In genomic region chr8:111676237-111676636, GRCm38 (mm10) we compare ENCODE assay signal across 12 mouse cellular contexts. TPM values are rescaled to one million over a fixed set of nuclear protein-coding genes. Genes with fewer than 3 reads are reported as not detected.
A peak's percentile ranks its signal among the peaks of the same experiment; 100 is the strongest.
DNase-seq lines count a peak whose midpoint lies in the region; ATAC-seq and TF ChIP-seq lines count a peak whose summit lies in the region.
"Had no signal": no experiment of that assay in that cellular context is flagged by ENCODE, and none has a peak within 500 bp of the region (broad histone marks: within the 10 kb centered on the region; RNA-seq: fewer than 3 reads in every experiment).

No protein-coding gene starts in this region.

- no peak for TF ChIP-seq POLR2A in liver, adult 2 months (IDR thresholded peaks at IDR 0.05; ENCODE audit: extremely low read depth, insufficient read depth, low read length)

- peak; percentile 20 for DNase-seq in adrenal gland, postnatal 14 days
- no peak for DNase-seq in adrenal gland, adult 2 months
- DNase-seq in liver, adult 2 months (ENCODE audit: extremely low read depth, low read depth, low spot score), result no peak
- peak; percentile 24 for DNase-seq in NIH3T3 (ENCODE audit: low read depth)
- peak; percentile 7 to 29 for DNase-seq in natural killer cell, adult 2 months (ENCODE audit: low spot score in 2 of 2)
- DNase-seq in left cerebral cortex, postnatal 25 days (ENCODE audit: low spot score in 2 of 2), result no peak
- DNase-seq in left cerebral cortex, adult 11 months (ENCODE audit: low spot score), result no peak
- DNase-seq: cerebellum, postnatal 36 days had no signal

- H3K4me3 ChIP-seq in liver, adult 2 months (ENCODE audit: insufficient read depth, low read depth, low read length), result no peak overlapping the region
- H3K4me3 ChIP-seq in liver, embryonic 12.5 days, result no peak overlapping the region

- ATAC-seq in liver, embryonic 12.5 days, result no peak

- no peaks in the 10 kb centered on the region for H3K27me3 ChIP-seq in liver, adult 2 months (ENCODE audit: control insufficient read depth, insufficient read depth, low read length)
- peaks cover 28% of the 10 kb centered on the region for H3K27me3 ChIP-seq in liver, embryonic 12.5 days (replicated peaks)

- 0 out of 2 replicates have a peak, but pooled peaks cover 6% of the 10 kb centered on the region for H3K9me3 ChIP-seq in liver, embryonic 12.5 days (replicated peaks)

- peak; percentile 70 for TF ChIP-seq CTCF in liver, adult 2 months (IDR thresholded peaks at IDR 0.05; ENCODE audit: low read depth, low read length)

- H3K79me2 ChIP-seq in liver, adult 2 months (ENCODE audit: control insufficient read depth, insufficient read depth, low read length), result no peaks in the 10 kb centered on the region

- intact Hi-C loops in left cerebral cortex, postnatal 25 days (cut with DNase I), result no loop called here

- H3K27ac ChIP-seq in liver, adult 2 months (replicated peaks; ENCODE audit: insufficient read depth, low read depth, low read length), result no peak overlapping the region
- no peak overlapping the region for H3K27ac ChIP-seq in liver, embryonic 12.5 days

- no peak overlapping the region for H3K9ac ChIP-seq in liver, adult 2 months (ENCODE audit: low read depth, low read length)
- H3K9ac ChIP-seq in liver, embryonic 12.5 days, result no peak overlapping the region

- H3K36me3 ChIP-seq in liver, adult 2 months (ENCODE audit: control insufficient read depth, insufficient read depth, low read length), result no peaks in the 10 kb centered on the region
- H3K36me3 ChIP-seq in liver, embryonic 12.5 days, result peaks cover 9% of the 10 kb centered on the region

- WGBS in liver, adult 2 months, result 87% methylated on average over 8 of the region's 8 CpGs
- 65% methylated on average over 8 of the region's 8 CpGs for WGBS in liver, embryonic 12.5 days (ENCODE audit: insufficient replicate concordance)

- no peak overlapping the region for H3K4me2 ChIP-seq in liver, embryonic 12.5 days

- H3K4me1 ChIP-seq in liver, adult 2 months (ENCODE audit: control insufficient read depth, insufficient read depth, low read length), result peaks cover 4% of the 10 kb centered on the region; the same call in 1 of the 2 replicates
- H3K4me1 ChIP-seq in liver, embryonic 12.5 days, result no peaks in the 10 kb centered on the region

RNA-seq across cellular contexts. Expression of gene Ctrb1, which starts 14.6 kb away (rescaled TPM):
- total RNA-seq in adrenal gland, postnatal 14 days (2021), result 0.41 TPM in 1 of 2 replicates, not detected in the other
- under 1 TPM in 1 of 2 experiments, not detected in 1; 0.90 TPM for total RNA-seq in adrenal gland, adult 2 months (2021)
- 0.51 and 0.67 TPM in 2 replicates for polyA plus RNA-seq in adrenal gland, adult 2 months (2012; rRNA removed)
- total RNA-seq in liver, adult 2 months (2014; rRNA removed), result 50.9 and 134 TPM in 2 replicates
- polyA plus RNA-seq in liver, adult 2 months (2012; rRNA removed), result 1.9 and 5.3 TPM in 2 replicates
- not detected in 2 replicates for polyA plus RNA-seq in liver, embryonic 12.5 days (2016; fragmentation: Nextera tagmentation; extraction: Ambion mirVana)
- not detected for total RNA-seq in left cerebral cortex, postnatal 25 days (2021)
- total RNA-seq: layer of hippocampus, postnatal 10 days; megakaryocyte progenitor cell, adult 5-6 weeks had no signal
- polyA plus RNA-seq: heart, embryonic 14.5 days had no signal

RNA-seq across cellular contexts. Expression of gene Zfp1, which starts 33.0 kb away (rescaled TPM):
- total RNA-seq in adrenal gland, postnatal 14 days (2021), result 9.2 and 11.2 TPM in 2 replicates
- 1 to 10 TPM; 6.1 to 9.8 TPM for total RNA-seq in adrenal gland, adult 2 months (2021)
- 5.3 and 5.6 TPM in 2 replicates for polyA plus RNA-seq in adrenal gland, adult 2 months (2012; rRNA removed)
- total RNA-seq in liver, adult 2 months (2014; rRNA removed), result 4.7 and 5.0 TPM in 2 replicates
- polyA plus RNA-seq in liver, adult 2 months (2012; rRNA removed), result 2.9 and 4.3 TPM in 2 replicates
- 7.4 and 8.4 TPM in 2 replicates for polyA plus RNA-seq in liver, embryonic 12.5 days (2016; fragmentation: Nextera tagmentation; extraction: Ambion mirVana)
- total RNA-seq in left cerebral cortex, postnatal 25 days (2021), result 10 to 100 TPM; 20.0 to 20.9 TPM

RNA-seq across cellular contexts. Expression of gene Ldhd, which starts 46.1 kb away (rescaled TPM):
- total RNA-seq in adrenal gland, postnatal 14 days (2021), result 36.5 and 38.2 TPM in 2 replicates
- total RNA-seq in adrenal gland, adult 2 months (2021), result 10 to 100 TPM; 64.5 to 82.1 TPM
- 89.4 and 93.5 TPM in 2 replicates for polyA plus RNA-seq in adrenal gland, adult 2 months (2012; rRNA removed)
- total RNA-seq in liver, adult 2 months (2014; rRNA removed), result 84.5 and 91.7 TPM in 2 replicates
- polyA plus RNA-seq in liver, adult 2 months (2012; rRNA removed), result 160 and 175 TPM in 2 replicates
- polyA plus RNA-seq in liver, embryonic 12.5 days (2016; fragmentation: Nextera tagmentation; extraction: Ambion mirVana), result 0.11 and 0.12 TPM in 2 replicates
- total RNA-seq in left cerebral cortex, postnatal 25 days (2021), result 1 to 10 TPM; 6.8 to 7.7 TPM

Comparison
In these comparisons a context has a peak if more than half of its experiments do, and no peak if none do; other contexts are left out.
1. DNase-seq: peak in adrenal gland, postnatal 14 days (single experiment), NIH3T3 (single experiment) and natural killer cell, adult 2 months (2 of 2); none in adrenal gland, adult 2 months (single experiment), liver, adult 2 months (single experiment), left cerebral cortex, postnatal 25 days (0 of 2) and left cerebral cortex, adult 11 months (single experiment).
2. RNA of gene Ctrb1, which starts 14.6 kb away (total RNA-seq): 50.9 to 134 TPM in liver, adult 2 months; 0.90 TPM in adrenal gland, adult 2 months, 0.41 TPM in adrenal gland, postnatal 14 days and not detected in left cerebral cortex, postnatal 25 days; every median in the first group is over 10 times any median in the second.